Mouse (Mus musculus) megakaryocyte-erythroid progenitor cell, adult 5-6 weeks (primary cell): ENCODE measurements at regions not wholly inside any gene's neighbourhood (a gene's known extent, or its start where the extent isn't known, plus 50 kb on each side); places are given as distances from the start of the nearest gene placed in this dataset.

Experiments
- ATAC-seq: replicated peaks from 2 replicates; pipeline ENCODE4 v1.8.0; 2016; ENCODE audit warnings: mild to moderate bottlenecking, inconsistent platforms; ENCODE audit not compliant: severe bottlenecking, poor library complexity, low FRiP score, low TSS enrichment

- ATAC-seq = no peak
Observed at GRCm38 (mm10) chr17:15199235-15199634, 157.9 kb upstream of the Gm3448 start.

- ATAC-seq = no peak
Observed at GRCm38 (mm10) chr17:15197361-15197760, 156.0 kb upstream of the Gm3448 start.

DNA sequence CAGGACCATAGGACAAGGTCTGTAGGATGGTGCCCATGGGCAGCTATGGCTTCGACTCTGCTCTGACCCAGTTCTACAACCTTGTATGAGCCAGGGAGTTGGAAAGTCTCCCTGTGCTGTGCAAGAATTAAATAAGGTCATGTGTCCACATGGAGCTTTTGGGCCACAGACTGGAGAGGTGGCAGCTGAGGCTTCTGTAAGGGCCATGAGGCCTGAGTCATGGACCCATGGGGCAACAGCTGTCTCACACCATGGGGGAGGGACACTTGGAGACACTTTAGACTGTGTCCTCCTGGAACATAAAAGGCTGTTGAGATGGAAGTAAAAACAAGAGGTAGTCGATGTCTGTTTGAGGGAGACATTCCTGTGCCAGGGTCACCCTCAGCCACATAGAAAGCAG lies 154.5 kb upstream of the Gm3448 start:
- no peak for ATAC-seq

DNA sequence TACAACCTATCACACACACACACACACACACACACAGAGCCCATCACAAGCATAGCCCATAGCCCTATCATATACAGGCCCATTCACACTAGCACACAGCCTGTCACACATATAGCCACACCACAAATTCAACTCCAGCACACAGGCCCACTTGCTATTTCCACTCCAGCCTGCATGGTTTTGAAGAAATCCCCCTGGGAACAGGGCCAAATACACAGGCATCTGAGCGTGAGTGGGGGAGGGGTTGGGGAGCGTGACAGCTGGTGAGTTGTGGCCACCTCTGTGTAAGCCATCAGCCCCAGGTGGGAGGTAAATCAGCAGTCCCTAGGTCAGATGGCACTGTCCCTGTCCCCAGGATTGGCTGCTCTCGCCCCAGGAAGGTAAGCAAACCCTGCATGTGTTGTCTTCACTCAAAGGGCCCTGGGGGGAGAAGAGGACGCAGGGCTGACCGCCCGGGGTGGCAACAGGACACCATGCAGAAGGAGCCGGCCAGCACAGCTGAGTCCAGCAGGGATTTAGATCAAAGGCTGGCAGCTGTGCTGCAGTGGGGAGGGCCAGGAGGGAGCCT lies 153.6 kb upstream of the Gm3448 start:
- ATAC-seq = no peak

DNA sequence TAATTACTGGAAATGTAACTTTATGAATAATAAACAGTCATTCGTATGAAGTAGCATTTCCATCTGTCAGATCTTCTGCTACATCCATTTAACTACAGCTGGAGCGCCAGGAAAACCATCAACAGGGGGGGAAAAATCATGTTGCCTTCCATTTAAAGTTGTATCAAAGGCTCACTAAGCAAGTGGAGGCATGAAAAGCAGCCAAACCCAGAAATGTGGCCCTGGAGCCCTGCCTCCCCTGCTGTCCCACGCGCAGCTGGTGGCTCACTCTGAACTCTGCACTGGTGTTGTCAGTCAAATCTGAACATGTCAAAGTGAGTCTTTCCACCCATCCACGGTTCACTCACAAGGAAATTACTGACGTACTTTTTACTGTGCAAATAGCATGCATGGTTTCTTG lies 152.5 kb upstream of the Gm3448 start:
- ATAC-seq = no peak

DNA sequence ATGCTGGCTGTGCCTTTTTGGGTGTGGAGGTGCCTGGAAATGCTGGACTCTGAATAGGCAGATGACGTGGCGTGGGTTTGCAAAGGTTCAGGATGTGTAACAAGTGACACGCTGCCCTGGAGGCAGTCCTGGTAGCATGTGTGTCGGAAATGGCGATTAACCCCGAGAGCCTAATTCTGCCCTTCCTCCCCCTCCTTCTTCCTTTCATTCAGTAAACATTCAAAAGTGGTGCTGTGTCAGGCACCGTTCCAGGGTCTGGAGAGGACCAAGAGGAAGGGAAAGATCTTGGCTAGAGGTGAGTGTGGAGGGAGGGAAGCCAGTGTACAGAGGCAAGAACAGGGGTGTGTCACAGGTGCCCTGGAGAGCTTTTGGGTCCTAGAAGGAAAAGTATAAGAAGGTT lies 151.5 kb upstream of the Gm3448 start:
- no peak for ATAC-seq

GRCm38 (mm10) chr17:15185217-15185616 lies 143.9 kb upstream of the Gm3448 start:
- no peak for ATAC-seq

- ATAC-seq = no peak
Observed at GRCm38 (mm10) chr17:15183800-15184199, 142.5 kb upstream of the Gm3448 start.

DNA sequence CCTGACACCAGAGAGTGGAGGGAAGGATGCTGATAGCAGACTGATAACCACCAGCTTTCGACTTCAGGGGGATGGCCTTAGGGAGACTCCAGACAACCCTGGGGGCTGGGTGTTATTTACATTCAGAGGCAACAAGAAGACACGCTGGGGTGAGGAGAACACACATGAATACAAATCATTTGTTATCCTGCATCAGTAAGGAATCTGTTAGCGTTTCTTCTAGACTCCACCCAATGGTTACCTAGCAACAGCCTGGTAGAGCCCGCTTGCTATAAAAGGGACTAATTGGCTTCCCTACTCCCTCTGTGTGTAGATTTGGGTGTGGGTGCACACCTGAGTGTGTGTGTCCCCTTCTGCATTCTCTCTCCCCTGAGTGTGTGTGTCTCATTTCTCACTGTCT lies 140.8 kb upstream of the Gm3448 start:
- no peak for ATAC-seq

DNA sequence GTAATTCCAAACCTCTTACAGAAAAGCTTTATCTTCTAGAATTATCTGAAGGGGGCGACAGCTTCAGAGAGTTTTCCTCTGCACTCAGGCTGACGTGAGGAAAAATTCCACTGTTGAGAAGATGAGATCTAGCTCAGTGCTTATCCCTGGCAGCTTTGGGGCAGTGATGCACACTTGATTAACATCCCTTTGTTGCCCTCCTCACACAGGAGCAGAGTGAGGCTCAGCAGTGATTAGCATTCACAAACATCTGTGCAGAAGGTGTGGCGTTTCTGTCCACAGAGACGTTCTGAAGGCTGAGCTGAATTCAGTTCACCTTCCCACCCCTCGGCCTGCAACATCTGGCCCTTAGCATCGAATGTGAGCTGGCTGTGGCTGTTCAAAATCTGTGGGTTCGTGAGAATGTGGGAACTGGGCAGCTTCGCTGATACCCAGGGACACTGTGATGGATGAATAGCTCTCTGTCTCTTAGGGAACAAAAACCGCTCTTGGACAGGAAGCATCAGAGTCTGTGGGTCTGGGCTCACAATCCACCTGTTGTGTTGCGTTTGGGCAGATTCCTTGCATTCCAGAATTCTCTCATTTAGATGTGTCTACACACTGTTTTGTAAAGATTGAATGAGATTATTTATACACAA lies 139.0 kb upstream of the Gm3448 start:
- ATAC-seq = no peak

DNA sequence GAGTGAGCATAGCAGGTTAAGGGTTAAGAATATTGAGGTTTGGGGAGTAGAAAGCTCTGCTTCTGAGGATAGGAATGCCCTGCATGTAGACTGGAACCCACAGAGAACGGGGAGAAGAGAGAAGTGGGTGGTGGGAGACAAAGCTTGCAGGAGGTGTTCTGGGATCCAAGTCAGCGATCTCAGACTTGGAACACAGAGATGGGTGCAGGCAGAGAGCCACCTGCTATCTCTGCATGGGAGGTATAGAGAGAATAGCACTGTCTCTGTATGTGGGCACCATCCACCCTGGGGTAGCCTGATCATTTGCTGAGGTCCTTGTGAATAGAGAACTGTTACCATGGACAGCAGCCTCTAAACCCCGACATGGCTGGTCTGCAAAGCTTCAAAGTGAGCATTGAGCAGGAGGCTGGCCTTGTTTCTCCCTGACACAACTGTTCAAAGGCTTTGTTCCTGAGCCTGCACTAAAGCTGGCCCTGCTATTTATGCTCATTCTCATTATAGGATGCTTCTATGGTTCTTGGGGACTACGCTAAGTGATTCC lies 138.1 kb upstream of the Gm3448 start:
- no peak for ATAC-seq

GRCm38 (mm10) chr17:15177390-15177789 lies 136.1 kb upstream of the Gm3448 start:
- no peak for ATAC-seq

DNA sequence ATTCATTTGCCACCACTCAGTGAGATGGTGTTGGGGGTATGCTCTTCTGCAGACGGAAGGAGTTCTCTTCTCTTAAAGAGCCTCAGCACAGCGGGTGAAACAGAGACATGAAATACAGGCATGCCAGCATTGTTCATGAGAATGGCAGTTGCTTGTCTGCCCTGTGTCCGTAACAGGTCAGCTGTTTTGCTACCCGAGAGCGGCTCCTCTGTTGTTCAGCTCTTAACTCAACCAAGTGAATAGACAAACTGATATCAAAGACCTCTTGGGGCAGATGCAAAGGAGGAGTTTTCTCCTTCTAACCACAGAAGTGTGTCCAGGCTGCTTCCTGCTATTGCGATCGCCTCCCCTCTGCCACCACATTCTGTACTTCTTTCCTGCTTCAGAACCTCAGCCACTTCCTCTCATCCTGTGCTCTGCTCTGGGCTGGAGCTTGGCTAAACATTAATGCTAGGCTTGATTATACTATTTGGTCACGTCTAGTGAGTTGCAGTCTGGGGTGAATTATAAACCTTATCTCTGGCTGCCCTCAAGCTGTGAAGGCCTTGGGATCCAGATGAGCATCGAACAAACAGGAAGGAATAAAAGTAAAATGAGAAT lies 133.1 kb upstream of the Gm3448 start:
- ATAC-seq = 0 out of 2 replicates have a peak, but pooled peaks have one; percentile 22

DNA sequence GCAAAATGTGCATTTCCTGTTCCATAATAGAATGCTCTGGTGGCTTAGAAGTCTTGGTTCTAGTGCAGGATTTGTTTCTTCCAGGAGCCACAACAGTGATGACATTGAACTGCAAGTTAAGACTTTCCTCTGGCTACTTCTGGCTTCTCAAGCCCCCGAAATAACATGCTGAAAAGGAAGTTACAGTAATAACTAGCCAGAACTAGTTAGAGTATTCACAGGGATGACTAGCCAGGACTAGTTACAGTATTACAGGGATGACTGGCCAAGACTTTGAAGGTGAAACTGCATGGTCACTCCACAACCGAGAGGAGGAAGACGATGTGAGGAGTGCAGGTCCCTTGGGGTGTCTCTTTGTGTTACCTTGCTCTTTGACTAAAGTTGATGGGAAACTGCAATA lies 126.6 kb upstream of the Gm3448 start:
- ATAC-seq = no peak

DNA sequence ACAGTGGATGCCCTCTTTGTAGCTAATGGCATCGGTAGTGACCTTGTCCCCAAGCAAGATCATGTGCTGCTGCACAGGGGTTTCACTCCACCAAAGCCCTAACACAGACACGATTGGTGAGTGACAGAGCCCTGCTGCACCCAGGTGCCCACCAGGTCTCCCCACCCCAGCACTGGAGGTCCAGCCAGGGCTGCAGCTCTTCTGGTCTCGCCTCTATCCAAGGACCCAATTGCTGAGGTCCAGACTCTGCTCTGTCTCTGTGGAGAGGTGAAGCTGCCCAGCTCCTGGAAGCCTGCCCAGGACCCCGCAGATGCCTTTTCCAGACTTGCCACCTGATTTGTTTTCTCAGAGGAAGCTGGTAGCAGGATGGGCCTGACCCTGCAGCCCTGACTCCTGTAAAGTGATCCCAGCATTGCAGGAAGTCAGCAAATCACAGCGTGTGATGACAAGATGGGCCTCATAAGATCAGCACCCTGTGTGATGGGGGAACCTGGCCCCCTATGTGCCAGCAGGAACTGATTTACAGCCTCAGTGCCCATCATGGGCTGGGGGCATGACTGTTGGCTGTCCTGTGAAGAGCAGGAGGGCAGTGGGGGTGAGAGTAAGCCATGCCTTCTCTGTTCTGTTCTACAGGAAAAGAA lies 116.5 kb upstream of the Gm3448 start:
- no peak for ATAC-seq

DNA sequence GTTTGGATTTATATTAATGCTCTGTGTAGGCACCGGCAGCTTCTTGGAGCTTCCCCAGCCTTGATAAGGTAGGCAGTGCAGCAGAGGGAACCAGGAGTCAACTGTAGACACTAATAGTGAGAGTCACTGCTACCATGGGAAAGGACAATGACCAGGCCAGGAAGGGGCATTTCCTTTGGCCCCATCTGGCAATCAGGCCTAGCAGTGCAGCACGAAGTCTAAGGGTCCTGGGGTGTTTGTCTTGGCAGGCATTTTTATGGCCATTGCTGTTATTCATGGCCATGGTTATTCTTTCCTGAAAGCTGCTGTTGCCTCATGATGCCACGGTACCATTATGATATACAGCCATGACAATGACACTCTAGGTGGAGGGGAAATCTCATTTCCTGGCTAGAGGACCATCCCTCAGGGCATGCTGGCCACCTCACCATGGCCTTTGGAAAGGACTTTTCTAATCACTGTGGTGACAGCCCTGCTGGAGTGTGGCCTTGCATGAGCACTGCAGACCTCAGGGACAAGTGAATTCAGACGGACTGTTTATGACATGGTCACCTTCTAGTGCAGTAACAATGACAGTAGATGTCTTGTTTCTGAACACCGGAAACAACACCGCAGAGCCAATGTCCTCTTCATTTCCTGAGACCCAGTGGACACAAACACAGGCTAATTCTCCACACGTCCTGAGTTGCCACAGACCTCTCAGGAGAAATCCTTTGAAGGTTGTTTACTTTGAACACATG lies 111.8 kb upstream of the Gm3448 start:
- no peak for ATAC-seq

DNA sequence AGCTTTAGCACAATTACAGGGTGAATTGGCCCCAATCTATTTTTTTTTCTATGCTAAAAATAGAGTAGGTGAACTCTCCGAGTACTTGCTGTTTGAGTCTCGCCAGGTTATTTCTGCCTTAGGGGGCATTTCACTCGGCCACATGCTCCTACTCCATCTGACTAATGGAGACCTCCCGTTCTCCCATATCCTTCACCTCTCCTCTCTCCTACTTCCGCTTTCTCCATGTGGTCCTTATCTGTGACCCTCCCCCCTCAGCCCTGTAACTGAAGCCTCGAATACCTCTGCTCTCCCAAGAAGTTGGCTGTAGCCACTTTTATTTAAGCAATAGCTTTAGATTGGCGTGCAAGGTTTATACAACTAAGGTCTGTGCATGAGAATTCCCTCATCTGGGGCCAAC lies 111.1 kb upstream of the Gm3448 start:
- ATAC-seq = no peak

- no peak for ATAC-seq
Observed at GRCm38 (mm10) chr17:15151695-15152094, 110.4 kb upstream of the Gm3448 start.

DNA sequence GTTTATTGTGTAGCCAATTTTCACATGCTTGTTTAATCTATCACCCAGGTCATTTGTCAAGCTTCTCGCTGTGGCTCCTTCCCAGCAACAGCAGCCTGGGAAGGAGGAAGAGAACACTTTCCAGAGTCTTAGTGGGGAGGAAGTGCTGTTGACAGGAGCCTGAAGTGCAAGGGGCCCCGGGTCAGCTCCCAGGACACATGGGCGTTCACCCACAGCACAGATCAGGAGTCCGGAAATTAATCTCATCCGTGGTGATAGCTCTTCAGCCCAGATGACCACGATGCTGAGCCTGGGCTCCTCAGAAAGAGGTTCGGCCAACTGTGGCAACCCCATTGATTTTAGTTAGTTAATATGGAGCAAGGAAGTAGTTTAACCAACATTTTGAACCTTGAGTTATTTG lies 105.3 kb upstream of the Gm3448 start:
- no peak for ATAC-seq
